Mouse (Mus musculus) layer of hippocampus, adult 18-20 months (tissue): ENCODE results near the gene Mmel1. TPM values are rescaled to one million over a fixed set of nuclear protein-coding genes. Genes with fewer than 3 reads are reported as not detected.
A peak's percentile ranks its signal among the peaks of the same experiment; 100 is the strongest.

Experiments used
- DNase-seq, 2 experiments: peaks; one replicate each; pipeline ENCODE4 v3.0.0; 2022; ENCODE audit warnings: low spot score in 2 of 2
- total RNA-seq, 2 experiments: library from RNA; stranded (reverse); gene quantifications; 2 replicates each; pipeline ENCODE4 v1.2.3; 2021

Mmel1 gene
- total RNA-seq, 2 experiments from 2014 or later = 0.20 to 0.25 TPM

GRCm38 (mm10) chr4:154904185-154905071 is 35.0 kb downstream of the Mmel1 start:
- peak; percentile 79 to 92 for DNase-seq

- peak; percentile 50 to 76 for DNase-seq
Observed at GRCm38 (mm10) chr4:154907833-154908232, 38.4 kb downstream of the Mmel1 start.

- DNase-seq = no peak
Observed at GRCm38 (mm10) chr4:154908490-154908889, 39.1 kb downstream of the Mmel1 start.

- DNase-seq = no peak
Observed at GRCm38 (mm10) chr4:154910606-154911522, 41.5 kb downstream of the Mmel1 start.

- no peak for DNase-seq
Observed at GRCm38 (mm10) chr4:154911644-154912043, 42.3 kb downstream of the Mmel1 start.

- DNase-seq = no peak
Observed at GRCm38 (mm10) chr4:154913845-154914244, 44.5 kb downstream of the Mmel1 start.

- no peak for DNase-seq
Observed at GRCm38 (mm10) chr4:154914252-154914651, 44.9 kb downstream of the Mmel1 start.

GRCm38 (mm10) chr4:154914707-154915106 is 45.3 kb downstream of the Mmel1 start:
- DNase-seq = no peak

GRCm38 (mm10) chr4:154915286-154915685 is 45.9 kb downstream of the Mmel1 start:
- no peak for DNase-seq

GRCm38 (mm10) chr4:154916662-154917061 is 47.3 kb downstream of the Mmel1 start:
- DNase-seq = no peak

- DNase-seq = no peak
Observed at GRCm38 (mm10) chr4:154922291-154922690, 52.9 kb downstream of the Mmel1 start.

- DNase-seq = no peak
Observed at GRCm38 (mm10) chr4:154922931-154923330, 53.5 kb downstream of the Mmel1 start.

- DNase-seq = no peak
Observed at GRCm38 (mm10) chr4:154925413-154925812, 56.0 kb downstream of the Mmel1 start.

GRCm38 (mm10) chr4:154926969-154927898 is 57.8 kb downstream of the Mmel1 start:
- no peak for DNase-seq

- no peak for DNase-seq
Observed at GRCm38 (mm10) chr4:154927899-154928337, 58.5 kb downstream of the Mmel1 start.

GRCm38 (mm10) chr4:154928395-154929087 is 59.2 kb downstream of the Mmel1 start, which contains the start of gene Tnfrsf14:
Gene Tnfrsf14, minus strand, starts transcription at chr4:154928563.
- DNase-seq = no peak

- DNase-seq = no peak
Observed at GRCm38 (mm10) chr4:154929088-154929660, 59.8 kb downstream of the Mmel1 start.

- DNase-seq = no peak
Observed at GRCm38 (mm10) chr4:154933306-154933907, 64.0 kb downstream of the Mmel1 start.

GRCm38 (mm10) chr4:154934800-154935199 is 65.4 kb downstream of the Mmel1 start:
- DNase-seq = no peak
